Mouse (Mus musculus) testis, postnatal 10 days (tissue): ENCODE results near the gene Zfp398.

Experiments
- DNase-seq: peaks from one replicate; pipeline ENCODE4 v3.0.0; 2021; ENCODE audit warnings: low spot score

Gene Zfp398

DNA sequence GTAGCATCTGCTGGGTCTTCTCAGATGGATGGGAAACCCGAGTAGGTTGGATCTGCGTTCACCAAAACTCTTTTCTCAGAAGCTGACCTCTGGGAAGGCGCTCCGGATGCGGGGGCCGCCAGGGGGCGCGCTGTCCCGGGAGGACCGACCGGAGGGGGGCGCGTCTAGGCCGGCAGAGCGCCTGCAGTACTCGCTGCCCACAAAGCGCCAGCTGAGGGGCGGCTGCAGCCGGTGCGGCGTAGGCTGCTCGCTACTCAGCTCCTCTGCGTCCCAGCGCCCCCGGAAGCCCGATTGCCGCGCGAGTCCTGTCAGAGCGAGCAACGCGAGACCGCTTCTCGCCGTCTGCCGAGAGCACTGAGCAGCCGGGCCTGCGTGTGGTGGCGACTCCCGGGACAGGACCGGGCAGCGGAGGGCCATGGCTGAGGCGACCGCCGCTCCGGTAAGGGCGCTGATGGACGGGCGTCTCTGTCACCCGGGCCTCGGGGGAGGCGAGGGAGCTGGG lies at the start of gene Zfp398:
Zfp398 (plus strand) TSS at position 180 of the 502 bp plus-strand sequence.
- DNase-seq: peak; percentile 98

DNA sequence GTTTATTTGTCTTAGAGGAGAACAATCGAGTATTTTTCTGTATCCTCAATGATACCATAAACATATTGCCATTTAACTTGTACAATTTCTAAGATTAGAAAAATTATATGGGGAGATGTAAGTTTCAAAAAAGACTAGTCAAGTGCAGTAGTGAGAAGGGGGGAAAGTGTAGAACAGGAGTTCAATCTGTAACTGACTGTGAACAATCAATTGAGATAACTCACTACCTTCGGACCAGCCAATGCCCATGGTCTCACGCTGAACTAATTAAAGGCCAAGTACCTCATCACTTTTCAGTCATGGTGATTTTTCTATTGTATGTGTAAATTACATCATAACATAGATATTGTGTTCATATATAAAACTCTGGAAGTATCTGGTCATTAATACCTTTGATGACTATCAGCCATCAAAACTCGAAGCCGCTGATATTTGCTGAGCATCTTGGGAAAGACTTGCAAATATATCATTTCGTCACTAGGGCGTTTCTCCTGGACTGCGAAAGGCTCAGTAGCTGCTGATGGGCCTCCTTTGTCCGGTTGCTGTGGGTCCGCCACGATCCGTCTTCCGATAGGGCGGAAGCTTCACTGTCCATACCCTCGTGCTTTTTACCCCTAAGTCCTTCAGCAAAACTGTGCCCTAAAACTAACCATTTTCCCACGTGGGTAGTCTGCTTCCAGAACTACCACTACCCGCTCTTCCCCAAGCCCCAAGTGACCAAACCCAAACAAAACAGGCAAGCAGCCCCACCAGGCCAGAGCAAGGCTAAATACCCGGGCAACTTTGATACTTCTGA lies 47.3 kb upstream of the Zfp398 start:
- peak; percentile 76 for DNase-seq

DNA sequence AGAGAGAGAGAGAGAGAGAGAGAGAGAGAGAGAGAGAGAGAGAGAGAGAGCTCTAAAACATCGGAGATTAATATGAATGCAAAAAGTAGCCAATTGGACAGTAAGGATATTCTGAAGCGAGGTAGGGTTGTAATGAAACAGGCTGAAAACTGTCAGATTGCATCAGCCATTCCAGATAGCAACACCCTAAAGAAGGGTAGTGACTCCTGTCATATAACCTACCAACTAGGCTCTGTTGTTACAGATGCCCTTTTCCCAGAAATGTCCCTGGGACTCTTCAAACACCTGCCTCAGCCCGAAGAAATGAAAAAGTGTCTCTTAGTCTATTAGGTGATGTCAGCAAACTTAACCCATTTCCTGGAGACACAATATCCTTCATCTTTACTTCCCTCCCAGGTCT lies 46.6 kb upstream of the Zfp398 start:
- no peak for DNase-seq

DNA sequence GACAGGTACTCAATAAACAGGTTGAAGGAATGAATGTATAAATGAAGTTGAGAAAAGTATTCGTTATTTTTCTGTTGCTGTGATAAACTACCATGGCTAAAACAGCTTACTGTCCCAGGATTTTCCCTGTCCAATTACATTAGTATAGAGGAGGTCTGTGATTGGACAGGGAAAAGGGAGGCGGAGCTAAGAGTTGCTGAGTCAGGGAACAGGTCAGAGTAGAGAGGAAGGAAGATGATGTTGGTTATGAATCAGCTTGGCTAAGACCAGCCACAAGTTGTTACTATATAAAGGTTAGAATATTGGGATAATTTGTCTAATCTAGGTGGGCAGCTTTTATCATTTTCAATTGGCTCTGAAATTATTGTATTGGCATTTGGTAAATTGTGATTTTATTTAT lies 44.7 kb upstream of the Zfp398 start:
- DNase-seq: no peak

DNA sequence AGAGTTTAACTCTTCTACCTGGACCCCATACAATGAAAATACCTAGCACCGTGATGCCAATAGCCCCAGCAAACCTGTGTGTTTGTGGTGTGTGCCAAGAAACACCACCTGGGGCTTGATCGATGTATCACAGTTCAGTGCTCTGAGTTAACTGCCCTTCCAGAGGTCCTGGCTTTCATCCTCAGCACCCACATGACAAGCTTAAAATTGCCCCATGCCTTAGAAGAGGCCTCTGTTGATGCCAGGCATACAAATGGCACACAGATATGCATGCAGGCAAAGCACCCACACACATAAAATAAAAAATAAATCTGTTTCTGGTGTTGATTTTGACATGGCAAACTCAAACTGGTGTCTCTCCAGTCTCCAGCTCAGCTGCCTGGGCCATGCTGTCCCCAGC lies 42.9 kb upstream of the Zfp398 start:
- no peak for DNase-seq

DNA sequence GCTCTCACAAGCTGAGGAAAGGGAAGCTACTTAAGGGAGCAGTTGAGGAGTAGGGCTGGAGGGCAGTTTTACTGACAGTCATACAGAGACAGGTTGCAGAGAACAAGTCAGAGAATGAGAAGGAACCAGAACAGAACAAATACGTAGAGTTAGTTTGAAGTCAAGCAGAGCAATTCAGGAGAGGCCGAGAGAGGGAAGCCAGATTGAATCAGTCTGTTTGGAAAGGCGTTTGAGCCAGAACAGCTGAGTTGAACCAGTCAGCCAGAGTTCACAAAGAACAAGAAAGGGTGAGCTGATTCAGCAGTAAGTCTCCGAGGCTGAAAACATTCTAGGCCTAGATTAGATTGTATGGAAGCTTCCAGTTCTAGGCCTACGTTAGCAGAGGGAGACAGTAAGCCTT lies 42.2 kb upstream of the Zfp398 start:
- DNase-seq: no peak

DNA sequence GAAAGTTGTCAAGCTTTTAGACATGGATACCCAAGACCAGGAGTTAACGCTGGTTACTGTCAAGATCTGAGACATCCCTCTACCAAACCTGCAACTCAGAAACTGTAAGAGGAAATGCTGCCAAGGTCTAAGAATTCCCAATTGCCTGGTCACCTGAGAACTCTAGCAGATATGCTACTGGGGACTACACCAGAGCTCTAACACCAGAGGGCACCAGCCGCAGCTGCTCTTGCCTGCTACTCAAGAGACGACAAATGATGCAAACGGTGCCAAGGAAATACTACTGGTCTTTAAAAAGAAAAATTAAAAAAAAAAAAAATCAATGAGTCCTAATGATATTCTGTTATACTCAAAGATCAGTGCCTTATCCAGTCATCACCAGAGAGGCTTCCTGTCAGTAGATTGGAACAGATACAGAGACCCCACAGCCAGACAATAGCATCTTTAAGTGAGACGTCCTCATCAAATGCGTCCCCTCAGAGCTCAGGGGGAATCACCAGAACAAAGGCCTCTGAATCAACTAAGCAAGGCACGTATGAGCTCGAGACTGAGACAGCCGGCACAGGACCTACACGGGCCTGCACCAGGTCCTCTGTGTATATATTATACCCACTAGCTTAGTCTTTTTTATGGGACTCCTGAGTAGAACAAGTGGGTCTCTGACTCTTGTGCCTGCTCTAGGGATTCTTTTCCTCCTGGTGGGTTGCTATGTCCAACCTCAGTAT lies 41.2 kb upstream of the Zfp398 start:
- DNase-seq: peak; percentile 54

DNA sequence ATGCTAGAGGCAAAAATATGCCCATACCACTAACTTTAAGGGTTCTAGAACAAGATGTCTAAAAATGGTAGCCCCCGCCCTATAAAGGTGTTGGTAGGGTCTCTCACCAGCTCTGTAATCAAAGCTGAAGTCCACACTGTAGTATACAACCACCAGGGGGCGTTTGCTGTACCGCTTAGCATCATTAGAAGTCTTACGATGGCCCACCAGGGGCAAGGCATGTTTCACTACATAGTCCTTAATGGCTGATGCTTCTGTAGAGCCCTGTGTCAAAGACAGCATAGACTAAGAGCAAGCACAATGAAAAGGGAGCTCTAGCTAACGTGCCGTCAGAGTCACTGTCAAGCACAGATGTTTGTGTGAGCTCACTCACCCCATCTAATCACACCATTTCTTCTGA lies 36.4 kb upstream of the Zfp398 start:
- peak; percentile 66 for DNase-seq

DNA sequence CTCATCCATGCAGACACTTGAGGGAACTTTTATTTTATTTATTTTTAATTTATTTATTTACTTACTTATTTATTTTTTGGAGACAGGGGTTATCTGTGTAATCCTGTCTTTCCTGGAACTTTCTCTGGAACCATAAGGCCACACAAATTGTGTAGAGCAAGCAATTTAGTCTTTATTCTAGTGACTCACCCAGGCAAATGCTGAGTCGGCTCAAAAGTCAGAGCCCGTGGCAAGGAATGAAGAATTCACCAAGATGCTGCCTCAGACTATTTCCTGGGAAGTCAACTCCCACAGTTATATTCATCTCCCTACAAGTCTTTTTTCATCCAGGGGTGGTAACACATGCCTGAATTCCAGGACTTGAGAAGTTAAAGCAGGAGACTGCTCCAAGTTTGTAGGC lies 29.9 kb upstream of the Zfp398 start:
- no peak for DNase-seq

DNA sequence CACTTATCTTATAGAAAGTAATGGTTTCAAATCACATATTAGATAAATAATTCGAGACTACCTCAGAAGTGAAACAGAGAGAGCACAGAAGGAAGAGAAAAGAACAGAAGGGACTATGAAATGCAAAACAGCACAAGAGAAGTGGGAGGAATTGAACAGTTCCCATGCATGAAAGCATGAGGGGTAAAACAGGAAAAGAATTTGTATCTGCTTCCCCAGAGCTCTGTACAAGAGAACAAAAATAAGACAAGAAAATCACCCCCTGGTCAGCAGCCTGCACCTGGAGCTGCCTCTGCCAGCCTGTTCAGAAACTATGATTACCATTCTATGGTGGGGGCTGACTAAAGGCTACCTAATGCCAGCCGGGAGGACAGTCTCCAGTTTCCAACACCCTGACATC lies 28.0 kb upstream of the Zfp398 start:
- no peak for DNase-seq

DNA sequence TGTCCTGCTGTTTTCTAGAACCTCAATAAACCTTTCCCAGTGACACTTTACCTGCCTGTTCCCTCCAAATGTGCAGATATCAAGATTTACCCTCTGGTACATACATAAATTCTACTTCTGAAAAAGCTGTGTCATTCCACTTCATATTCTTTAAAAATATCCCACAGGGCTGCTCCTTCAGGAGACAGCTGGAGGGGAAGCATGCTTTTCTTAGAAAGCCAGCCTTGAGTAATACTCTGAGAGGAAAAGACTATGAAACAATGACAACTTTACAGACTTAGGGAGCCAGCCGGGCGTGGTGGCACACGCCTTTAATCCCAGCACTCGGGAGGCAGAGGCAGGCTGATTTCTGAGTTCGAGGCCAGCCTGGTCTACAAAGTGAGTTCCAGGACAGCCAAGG lies 26.9 kb upstream of the Zfp398 start:
- DNase-seq: no peak

DNA sequence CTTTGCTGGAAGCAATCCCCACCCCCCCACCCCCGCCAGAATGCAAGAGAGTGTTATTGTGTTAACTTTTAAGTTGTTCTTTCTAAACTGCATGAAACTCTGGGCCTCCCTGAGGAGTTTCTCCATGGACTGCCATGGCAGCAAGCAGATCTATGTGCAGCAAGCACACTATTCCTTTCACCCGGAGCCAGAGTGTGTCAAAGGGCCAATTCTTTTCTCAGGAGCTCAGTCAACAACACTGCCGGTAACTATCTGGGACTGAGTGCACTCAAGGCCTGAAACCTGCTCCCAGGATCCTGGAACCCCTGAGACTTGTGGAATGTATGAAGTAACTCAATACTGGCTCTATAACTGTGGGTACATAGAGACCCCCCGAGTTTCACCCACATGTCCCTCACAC lies 26.4 kb upstream of the Zfp398 start:
- no peak for DNase-seq

DNA sequence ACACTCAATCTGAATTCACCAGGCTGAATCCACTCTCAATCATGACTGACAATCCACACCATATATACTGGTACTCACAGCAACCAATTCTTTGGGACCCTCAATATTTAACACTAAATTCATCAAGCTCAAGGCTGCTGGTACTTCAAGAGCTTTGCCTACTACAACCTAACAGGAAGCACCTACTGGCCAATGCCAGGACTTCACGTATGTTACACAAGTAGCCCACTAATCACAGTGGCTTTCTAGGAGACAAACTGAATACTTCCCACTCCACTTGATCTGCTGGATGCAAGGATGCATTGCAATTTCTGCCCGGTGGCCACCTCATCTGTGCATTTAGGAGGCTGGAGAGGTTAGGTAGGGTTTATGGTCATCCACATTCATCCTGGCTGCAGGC lies 25.3 kb upstream of the Zfp398 start:
- DNase-seq: no peak

DNA sequence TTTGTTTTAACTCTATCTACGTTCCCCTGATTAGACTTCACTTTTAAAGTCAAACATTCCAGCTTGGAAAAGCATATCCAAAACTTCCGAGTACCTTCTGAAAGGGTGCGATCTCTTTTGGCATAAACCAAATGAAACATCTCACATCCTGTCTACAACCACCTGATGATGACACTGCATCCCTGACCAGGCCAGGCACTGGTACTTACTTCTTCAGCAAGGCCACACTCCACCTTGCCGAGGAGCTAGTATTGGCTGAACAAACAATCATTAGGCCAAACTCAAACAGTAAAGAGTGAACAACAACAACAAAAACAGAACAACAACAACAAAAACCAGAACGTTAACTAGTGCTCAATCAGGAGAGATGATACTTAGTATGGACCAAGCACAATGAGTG lies 24.1 kb upstream of the Zfp398 start:
- no peak for DNase-seq

DNA sequence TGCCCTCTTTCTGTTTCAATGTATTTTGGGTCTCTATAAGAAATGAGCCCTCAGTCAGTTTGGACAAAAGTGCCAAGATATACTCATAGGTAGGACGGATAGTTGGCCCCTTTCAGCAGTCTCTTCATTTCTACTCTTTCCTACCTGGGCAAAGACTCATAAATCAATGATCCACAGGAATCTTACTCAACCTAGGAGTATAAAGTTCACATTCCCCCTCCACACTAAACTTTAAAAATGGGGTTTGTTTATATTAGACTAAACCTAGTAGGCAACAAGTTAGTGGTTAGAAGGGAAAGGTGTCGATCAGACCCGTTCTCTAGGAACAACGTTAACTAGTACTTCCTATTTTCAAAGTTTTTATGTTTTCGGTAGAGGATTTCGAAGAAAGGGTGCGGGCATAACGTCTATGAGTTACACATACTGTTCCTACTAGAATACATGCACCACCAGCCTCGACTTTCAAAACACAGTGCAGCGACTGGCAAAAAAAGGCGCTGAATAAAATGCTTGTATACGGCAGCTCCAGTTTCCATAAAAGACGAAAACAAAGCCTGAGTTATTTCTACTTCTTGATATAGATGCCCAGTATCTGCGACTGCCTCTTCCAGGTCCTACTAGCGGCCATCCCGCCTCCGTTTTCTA lies 23.1 kb upstream of the Zfp398 start:
- no peak for DNase-seq

DNA sequence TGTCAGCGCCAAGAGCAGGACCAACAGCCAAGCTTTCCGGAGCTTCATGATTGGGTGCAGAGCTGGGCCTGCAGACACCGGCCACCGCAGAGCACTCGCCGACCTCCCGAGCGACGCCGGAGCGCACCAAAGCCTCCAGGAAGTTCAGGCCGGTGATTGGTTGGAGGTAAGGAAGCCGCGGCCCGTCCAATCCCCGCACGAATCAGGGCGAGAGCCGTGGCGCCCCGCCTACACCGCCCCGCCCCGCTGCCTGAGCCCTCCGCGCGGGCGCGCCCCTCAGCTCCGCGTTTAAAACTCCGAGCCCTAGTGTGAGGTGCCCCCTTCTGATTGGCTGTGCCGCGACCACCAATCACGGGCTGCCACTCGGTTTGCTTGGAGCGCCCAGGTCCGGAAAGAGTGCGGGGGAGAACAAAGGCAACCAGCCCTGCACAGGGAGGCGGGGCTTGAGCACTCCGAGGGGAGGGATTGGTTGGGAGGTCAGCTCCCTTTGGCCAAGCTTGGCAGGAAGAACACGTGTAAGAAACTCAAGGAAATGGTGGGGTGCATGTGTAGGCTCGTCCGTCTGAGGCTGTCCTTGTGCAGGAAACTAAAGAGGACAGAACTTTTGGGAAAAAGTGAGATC lies 22.1 kb upstream of the Zfp398 start, which contains the start of gene Pdia4:
Pdia4 (minus strand) TSS at position 174 of the 622 bp plus-strand sequence.
- DNase-seq: peak; percentile 98

DNA sequence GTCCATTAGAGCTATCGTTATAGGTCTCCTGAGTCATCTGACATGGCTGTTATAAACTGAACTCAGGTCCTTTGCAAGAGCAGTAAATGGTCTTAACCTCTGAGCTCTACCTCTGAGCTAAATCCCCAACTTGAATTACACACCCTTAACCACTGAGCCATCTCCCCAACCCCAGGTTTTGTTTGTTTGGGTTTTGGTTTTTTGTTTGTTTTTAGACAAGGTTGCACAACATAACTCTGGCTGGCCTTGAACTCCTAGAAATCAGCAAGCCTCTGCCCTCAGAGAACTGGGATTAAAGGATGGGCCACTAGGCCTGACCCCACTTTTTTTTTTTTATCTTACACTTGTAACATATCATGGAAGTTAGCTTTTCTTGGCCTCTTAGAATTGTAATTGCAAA lies 19.3 kb upstream of the Zfp398 start:
- no peak for DNase-seq

DNA sequence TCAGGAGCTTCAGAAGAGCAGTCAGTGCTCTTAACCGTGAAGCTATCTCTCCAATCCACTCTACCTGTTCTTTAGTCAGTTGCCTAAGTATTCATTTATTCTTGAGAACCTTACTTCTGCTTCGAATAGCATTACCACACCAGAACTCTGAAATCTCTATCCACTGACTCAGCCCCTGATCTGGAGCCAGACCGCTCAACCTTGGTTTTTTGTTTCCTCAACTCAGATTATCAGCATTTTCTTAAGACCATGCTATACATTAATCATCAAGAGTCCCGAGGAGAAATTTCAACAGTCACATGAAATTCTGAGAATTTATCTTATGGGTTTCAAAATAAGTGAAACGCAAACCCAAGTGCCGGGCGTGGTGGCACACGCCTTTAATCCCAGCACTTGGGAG lies 16.7 kb upstream of the Zfp398 start:
- DNase-seq: no peak

DNA sequence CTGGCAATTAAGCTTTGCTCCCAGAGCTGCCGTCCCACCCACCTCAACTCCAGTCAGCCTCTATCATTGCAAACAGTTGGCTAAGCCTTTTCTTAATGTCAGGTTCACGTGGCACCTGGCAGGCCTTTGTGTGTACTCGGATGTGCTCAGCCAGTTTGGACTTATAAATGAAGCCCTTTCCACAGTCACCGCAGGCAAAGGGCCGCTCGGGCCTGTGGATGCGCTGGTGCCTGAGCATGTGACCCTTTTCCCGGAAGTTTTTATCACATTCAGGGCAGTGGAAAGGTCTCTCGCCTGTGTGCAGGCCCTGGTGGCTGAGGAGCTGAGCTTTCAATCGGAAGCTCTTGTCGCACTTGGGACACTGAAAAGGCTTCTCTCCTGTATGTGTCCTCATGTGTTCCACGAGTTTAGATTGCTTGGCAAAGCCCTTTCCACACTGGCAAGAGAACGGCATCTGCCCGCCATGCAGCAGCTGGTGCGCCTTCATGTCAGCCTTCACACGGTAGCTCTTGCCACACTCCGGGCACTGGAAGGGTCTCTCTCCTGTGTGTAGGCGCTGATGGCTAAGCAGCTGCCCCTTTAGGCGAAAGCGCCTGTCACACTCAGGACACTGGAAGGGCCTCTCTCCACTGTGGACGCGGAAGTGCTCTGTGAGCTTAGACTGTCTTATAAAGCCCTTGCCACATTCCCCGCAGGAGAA lies 15.7 kb upstream of the Zfp398 start:
- DNase-seq: no peak

DNA sequence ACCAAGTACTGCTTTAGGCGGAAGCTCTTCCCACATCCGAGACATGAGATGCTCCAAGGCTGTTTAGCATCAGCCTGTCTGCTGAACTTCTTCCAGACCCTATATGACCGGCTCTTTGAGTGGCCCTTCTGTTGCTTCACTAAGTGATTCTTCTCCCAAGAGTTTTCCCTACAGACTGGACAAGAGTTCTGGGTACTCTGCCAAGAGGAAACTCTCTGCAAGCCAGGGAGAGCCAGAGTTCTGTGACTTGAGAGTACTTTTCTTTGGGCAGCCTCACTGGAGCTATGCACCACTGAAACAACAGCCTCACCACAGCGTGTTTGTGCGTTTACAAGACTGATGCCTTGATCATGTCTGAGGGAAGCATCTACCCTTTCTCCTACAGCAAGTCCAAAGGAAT lies 14.2 kb upstream of the Zfp398 start:
- DNase-seq: no peak

DNA sequence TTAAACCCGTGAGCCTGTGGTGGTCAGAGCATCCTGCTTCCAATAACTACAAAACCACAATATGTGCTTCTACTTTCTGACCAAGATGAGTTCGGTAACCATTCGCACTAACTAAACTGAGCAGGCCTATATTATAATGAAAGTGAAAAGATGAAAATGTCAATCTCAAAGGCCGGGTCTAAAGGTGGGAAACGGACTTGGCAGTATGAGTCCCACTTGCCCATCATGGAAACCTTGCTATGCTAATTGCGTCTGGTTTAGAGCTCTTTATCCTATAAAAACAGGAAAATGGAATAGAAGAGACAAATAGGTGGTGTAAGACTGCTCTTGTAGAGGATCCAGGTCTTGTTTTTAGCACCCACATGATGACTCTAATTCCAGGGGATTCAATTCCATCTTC lies 13.7 kb upstream of the Zfp398 start:
- no peak for DNase-seq

DNA sequence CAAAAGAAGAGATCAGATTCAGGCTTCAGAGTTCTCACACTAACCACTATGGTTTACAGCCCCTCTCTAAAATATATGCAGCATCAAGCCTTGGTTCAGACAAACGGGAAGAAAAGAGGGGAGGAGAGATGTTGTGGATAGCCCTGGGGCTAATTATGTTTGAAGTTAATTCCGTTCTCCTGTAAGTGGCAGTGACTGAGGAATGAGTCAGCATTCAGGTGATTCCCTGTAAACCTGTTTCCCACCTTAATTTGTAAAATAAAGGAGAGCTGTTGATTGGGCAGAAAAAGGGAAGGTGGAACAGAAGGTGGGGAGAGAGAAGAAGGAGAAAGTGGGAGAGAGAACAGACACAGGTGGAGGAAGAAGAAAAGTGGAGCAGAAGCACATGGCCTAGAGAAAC lies 11.2 kb upstream of the Zfp398 start:
- no peak for DNase-seq
